Mouse (Mus musculus): ENCODE data around the gene Trim15. TPM values are rescaled to one million over a fixed set of nuclear protein-coding genes. Genes with fewer than 3 reads are reported as not detected.

The Trim15 gene
- polyA plus RNA-seq (2014; fragmentation: Nextera tagmentation; extraction: Ambion mirVana), result 0.08 and 0.51 TPM in 2 replicates

GRCm38 (mm10) chr17:36866719-36867527, at the start of gene Trim15:
Trim15 (minus strand) TSS chr17:36867210.
- no peak within 1 kb of the TSS; the same call in 1 of the 2 replicates for H3K4me2 ChIP-seq (ENCODE audit: low read depth, severe bottlenecking)
- H3K4me3 ChIP-seq (ENCODE audit: low read depth, low read length), result no peak within 1 kb of the TSS
- H3K27ac ChIP-seq (replicated peaks; ENCODE audit: low read depth, low read length), result no peak within 1 kb of the TSS
- no peak; the same call in 1 of the 2 replicates for ATAC-seq (ENCODE audit: insufficient number of reproducible peaks, low FRiP score, low TSS enrichment, low read depth)
- DNase-seq (ENCODE audit: low spot score), result no peak
- no peaks in the 10 kb centered on the region for H3K4me1 ChIP-seq (ENCODE audit: control insufficient read depth, insufficient read depth, low read length)
- WGBS, result 15% methylated on average over 29 of the region's 29 CpGs
- no peaks in the 10 kb centered on the region for H3K9me3 ChIP-seq (ENCODE audit: control insufficient read depth, low read length)
- no peak within 1 kb of the TSS for H3K9ac ChIP-seq (ENCODE audit: low read length)
- H3K36me3 ChIP-seq (ENCODE audit: control insufficient read depth, insufficient read depth, low read length), result no peaks in the 10 kb centered on the region
- H3K27me3 ChIP-seq (ENCODE audit: control insufficient read depth, insufficient read depth, low read length), result peaks cover 18% of the 10 kb centered on the region

- WGBS, result 15% methylated on average over 9 of the region's 9 CpGs
- no peak overlapping the region for H3K4me2 ChIP-seq (ENCODE audit: low read depth, severe bottlenecking)
- H3K9ac ChIP-seq (ENCODE audit: low read length), result no peak overlapping the region
- no peak overlapping the region for H3K4me3 ChIP-seq (ENCODE audit: low read depth, low read length)
- DNase-seq (ENCODE audit: low spot score) (peak; percentile 67), ATAC-seq (ENCODE audit: insufficient number of reproducible peaks, low FRiP score, low TSS enrichment, low read depth) (no peak)
- no peaks in the 10 kb centered on the region for H3K27me3 ChIP-seq (ENCODE audit: control insufficient read depth, insufficient read depth, low read length)
- no peaks in the 10 kb centered on the region for H3K9me3 ChIP-seq (ENCODE audit: control insufficient read depth, low read length)
- H3K27ac ChIP-seq (replicated peaks; ENCODE audit: low read depth, low read length), result no peak overlapping the region
- H3K4me1 ChIP-seq (ENCODE audit: control insufficient read depth, insufficient read depth, low read length), result no peaks in the 10 kb centered on the region
- H3K36me3 ChIP-seq (ENCODE audit: control insufficient read depth, insufficient read depth, low read length), result no peaks in the 10 kb centered on the region
These were observed 48.1 kb upstream of the Trim15 start for GRCm38 (mm10) chr17:36915076-36915475.

- Histone ChIP-seq H3K4me2 (ENCODE audit: low read depth, severe bottlenecking) (no peak overlapping the region), H3K4me3 (ENCODE audit: low read depth, low read length) (no peak overlapping the region), H3K27ac (replicated peaks; ENCODE audit: low read depth, low read length) (no peak overlapping the region), H3K36me3 (ENCODE audit: control insufficient read depth, insufficient read depth, low read length) (no peaks in the 10 kb centered on the region), H3K9ac (ENCODE audit: low read length) (no peak overlapping the region), H3K27me3 (ENCODE audit: control insufficient read depth, insufficient read depth, low read length) (no peaks in the 10 kb centered on the region), H3K4me1 (ENCODE audit: control insufficient read depth, insufficient read depth, low read length) (no peaks in the 10 kb centered on the region), H3K9me3 (ENCODE audit: control insufficient read depth, low read length) (no peaks in the 10 kb centered on the region)
- 17% methylated on average over 2 of the region's 2 CpGs for WGBS
- DNase-seq (ENCODE audit: low spot score) (peak; percentile 82), ATAC-seq (ENCODE audit: insufficient number of reproducible peaks, low FRiP score, low TSS enrichment, low read depth) (no peak)
These were observed 47.1 kb upstream of the Trim15 start for GRCm38 (mm10) chr17:36914108-36914507.

- DNase-seq (ENCODE audit: low spot score) (no peak), ATAC-seq (ENCODE audit: insufficient number of reproducible peaks, low FRiP score, low TSS enrichment, low read depth) (no peak)
- Histone ChIP-seq H3K4me3 (ENCODE audit: low read depth, low read length) (no peak overlapping the region), H3K9me3 (ENCODE audit: control insufficient read depth, low read length) (no peaks in the 10 kb centered on the region), H3K4me2 (ENCODE audit: low read depth, severe bottlenecking) (no peak overlapping the region), H3K4me1 (ENCODE audit: control insufficient read depth, insufficient read depth, low read length) (no peaks in the 10 kb centered on the region), H3K36me3 (ENCODE audit: control insufficient read depth, insufficient read depth, low read length) (no peaks in the 10 kb centered on the region), H3K9ac (ENCODE audit: low read length) (no peak overlapping the region), H3K27me3 (ENCODE audit: control insufficient read depth, insufficient read depth, low read length) (no peaks in the 10 kb centered on the region), H3K27ac (replicated peaks; ENCODE audit: low read depth, low read length) (no peak overlapping the region)
- WGBS, result 85% methylated on average over 2 of the region's 2 CpGs
These were observed 45.0 kb upstream of the Trim15 start for GRCm38 (mm10) chr17:36912031-36912430.

GRCm38 (mm10) chr17:36909802-36910201, 42.8 kb upstream of the Trim15 start:
- no peaks in the 10 kb centered on the region for H3K4me1 ChIP-seq (ENCODE audit: control insufficient read depth, insufficient read depth, low read length)
- DNase-seq (ENCODE audit: low spot score) (no peak), ATAC-seq (ENCODE audit: insufficient number of reproducible peaks, low FRiP score, low TSS enrichment, low read depth) (no peak)
- H3K4me3 ChIP-seq (ENCODE audit: low read depth, low read length), result no peak overlapping the region
- WGBS, result 47% methylated on average over 4 of the region's 4 CpGs
- H3K9me3 ChIP-seq (ENCODE audit: control insufficient read depth, low read length), result no peaks in the 10 kb centered on the region
- H3K27ac ChIP-seq (replicated peaks; ENCODE audit: low read depth, low read length), result no peak overlapping the region
- no peaks in the 10 kb centered on the region for H3K36me3 ChIP-seq (ENCODE audit: control insufficient read depth, insufficient read depth, low read length)
- H3K9ac ChIP-seq (ENCODE audit: low read length), result no peak overlapping the region
- no peaks in the 10 kb centered on the region for H3K27me3 ChIP-seq (ENCODE audit: control insufficient read depth, insufficient read depth, low read length)
- no peak overlapping the region for H3K4me2 ChIP-seq (ENCODE audit: low read depth, severe bottlenecking)

DNA sequence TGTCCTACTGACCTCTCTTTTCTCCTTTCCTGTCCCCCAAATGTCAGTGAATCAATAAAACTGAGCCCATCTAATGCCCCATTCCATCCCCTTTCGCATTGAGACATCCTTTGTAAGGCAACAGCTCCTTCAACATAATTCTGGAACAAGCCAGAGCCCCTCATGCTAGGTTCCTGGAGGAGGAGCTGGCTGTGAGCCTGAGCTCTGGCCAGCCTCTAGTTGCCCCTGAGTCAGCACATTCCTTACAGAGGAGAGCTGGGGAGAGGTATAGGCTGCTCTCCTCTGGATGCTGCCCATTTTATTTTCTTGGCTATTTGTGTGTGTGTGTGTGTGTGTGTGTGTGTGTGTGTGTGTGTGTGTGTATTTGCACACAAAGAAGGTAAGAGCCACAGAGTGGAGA, 41.2 kb upstream of the Trim15 start:
- no peak overlapping the region for H3K27ac ChIP-seq (replicated peaks; ENCODE audit: low read depth, low read length)
- no peak overlapping the region for H3K9ac ChIP-seq (ENCODE audit: low read length)
- DNase-seq (ENCODE audit: low spot score) (no peak), ATAC-seq (ENCODE audit: insufficient number of reproducible peaks, low FRiP score, low TSS enrichment, low read depth) (no peak; the same call in 1 of the 2 replicates)
- H3K4me3 ChIP-seq (ENCODE audit: low read depth, low read length), result no peak overlapping the region
- WGBS, result 56% methylated on average over 1 of the region's 1 CpGs
- no peaks in the 10 kb centered on the region for H3K4me1 ChIP-seq (ENCODE audit: control insufficient read depth, insufficient read depth, low read length)
- H3K9me3 ChIP-seq (ENCODE audit: control insufficient read depth, low read length), result no peaks in the 10 kb centered on the region
- no peaks in the 10 kb centered on the region for H3K36me3 ChIP-seq (ENCODE audit: control insufficient read depth, insufficient read depth, low read length)
- no peak overlapping the region for H3K4me2 ChIP-seq (ENCODE audit: low read depth, severe bottlenecking)
- no peaks in the 10 kb centered on the region for H3K27me3 ChIP-seq (ENCODE audit: control insufficient read depth, insufficient read depth, low read length)

GRCm38 (mm10) chr17:36903651-36904050, 36.6 kb upstream of the Trim15 start:
- WGBS, result 83% methylated on average over 3 of the region's 3 CpGs

DNA sequence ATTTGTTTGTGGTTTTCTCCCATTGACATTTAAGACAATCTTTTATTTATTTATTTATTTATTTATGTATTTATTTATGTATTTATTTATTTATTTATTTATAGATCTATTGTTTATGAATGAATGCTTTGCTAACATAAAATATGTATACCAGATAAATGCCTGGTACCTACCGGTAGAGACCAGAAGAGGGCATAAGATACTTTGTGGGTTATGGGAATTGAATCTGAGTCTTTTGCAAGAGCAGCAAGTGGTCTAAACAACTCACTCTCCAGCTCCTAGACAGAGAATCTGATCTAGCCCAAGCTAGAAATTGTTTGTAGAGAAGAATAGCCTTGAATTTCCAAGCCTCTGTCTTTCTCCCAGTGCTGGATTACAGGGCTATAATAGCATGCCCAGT, 33.7 kb upstream of the Trim15 start:
- DNase-seq (ENCODE audit: low spot score), result no peak
- no peaks in the 10 kb centered on the region for H3K4me1 ChIP-seq (ENCODE audit: control insufficient read depth, insufficient read depth, low read length)
- no peak overlapping the region for H3K4me2 ChIP-seq (ENCODE audit: low read depth, severe bottlenecking)
- no peak overlapping the region for H3K4me3 ChIP-seq (ENCODE audit: low read depth, low read length)
- no peak for ATAC-seq (ENCODE audit: insufficient number of reproducible peaks, low FRiP score, low TSS enrichment, low read depth)
- 50% methylated on average over 1 of the region's 1 CpGs for WGBS
- no peaks in the 10 kb centered on the region for H3K27me3 ChIP-seq (ENCODE audit: control insufficient read depth, insufficient read depth, low read length)
- H3K36me3 ChIP-seq (ENCODE audit: control insufficient read depth, insufficient read depth, low read length), result no peaks in the 10 kb centered on the region
- H3K9me3 ChIP-seq (ENCODE audit: control insufficient read depth, low read length), result no peaks in the 10 kb centered on the region
- no peak overlapping the region for H3K27ac ChIP-seq (replicated peaks; ENCODE audit: low read depth, low read length)
- no peak overlapping the region for H3K9ac ChIP-seq (ENCODE audit: low read length)

More at GRCm38 (mm10) chr17:36903651-36904050, 36.6 kb upstream of the Trim15 start:
- Histone ChIP-seq H3K4me2 (ENCODE audit: low read depth, severe bottlenecking) (no peak overlapping the region), H3K4me1 (ENCODE audit: control insufficient read depth, insufficient read depth, low read length) (no peaks in the 10 kb centered on the region), H3K36me3 (ENCODE audit: control insufficient read depth, insufficient read depth, low read length) (no peaks in the 10 kb centered on the region), H3K9ac (ENCODE audit: low read length) (no peak overlapping the region), H3K27me3 (ENCODE audit: control insufficient read depth, insufficient read depth, low read length) (no peaks in the 10 kb centered on the region), H3K9me3 (ENCODE audit: control insufficient read depth, low read length) (no peaks in the 10 kb centered on the region), H3K4me3 (ENCODE audit: low read depth, low read length) (no peak overlapping the region), H3K27ac (replicated peaks; ENCODE audit: low read depth, low read length) (no peak overlapping the region)
- ATAC-seq (ENCODE audit: insufficient number of reproducible peaks, low FRiP score, low TSS enrichment, low read depth) (no peak), DNase-seq (ENCODE audit: low spot score) (no peak)
